In the genomic region with DNA sequence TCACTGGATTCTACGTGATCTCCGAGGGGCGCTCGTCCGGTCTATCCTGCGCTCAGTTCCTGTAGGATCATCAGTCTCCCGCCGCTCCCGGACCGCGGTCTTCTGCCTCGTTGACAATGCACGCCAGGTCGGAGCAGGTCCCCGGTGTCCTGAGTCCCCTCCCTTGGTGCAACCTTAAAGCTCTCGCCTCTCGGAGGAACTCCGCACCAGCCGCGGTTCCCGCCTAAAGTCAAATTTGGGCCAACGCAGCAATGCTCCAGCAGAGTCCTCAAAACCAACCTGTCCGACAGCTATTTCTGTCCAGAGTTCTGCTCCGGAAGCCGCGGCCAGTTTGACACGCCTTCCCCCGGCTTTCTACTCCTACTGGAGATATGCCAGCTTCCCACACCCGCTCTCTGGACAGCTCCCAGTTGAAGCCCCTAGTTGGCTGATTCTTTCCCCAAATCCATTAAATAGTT, we compare ENCODE assay signal across 8 mouse cellular contexts. TPM values are rescaled to one million over a fixed set of nuclear protein-coding genes. Genes with fewer than 3 reads are reported as not detected.
A peak's percentile ranks its signal among the peaks of the same experiment; 100 is the strongest.
DNase-seq lines count a peak whose midpoint lies in the region; ATAC-seq lines count a peak whose summit lies in the region.

Gene Mlkl, minus strand, starts transcription at position 288 of the 458 bp plus-strand sequence.

- H3K36me3 ChIP-seq in embryonic facial prominence, embryonic 11.5 days (replicated peaks; ENCODE audit: control insufficient read depth, insufficient read depth, low read depth, low read length), result no peaks in the 10 kb centered on the region
- H3K36me3 ChIP-seq in heart, embryonic 12.5 days, result no peaks in the 10 kb centered on the region
- H3K36me3 ChIP-seq in kidney, embryonic 16.5 days (ENCODE audit: insufficient read depth, low read length), result no peaks in the 10 kb centered on the region

- no peak within 1 kb of the TSS for H3K27ac ChIP-seq in embryonic facial prominence, embryonic 11.5 days (replicated peaks; ENCODE audit: low read depth, low read length)
- H3K27ac ChIP-seq in heart, embryonic 12.5 days (ENCODE audit: poor library complexity, severe bottlenecking), result no peak within 1 kb of the TSS
- no peak within 1 kb of the TSS for H3K27ac ChIP-seq in kidney, embryonic 16.5 days (ENCODE audit: low read length)

- peak within 1 kb of the TSS; percentile 33 for H3K4me3 ChIP-seq in embryonic facial prominence, embryonic 11.5 days (ENCODE audit: low read depth, low read length)
- peak within 1 kb of the TSS; percentile 48 for H3K4me3 ChIP-seq in heart, embryonic 12.5 days
- peak within 1 kb of the TSS; percentile 58 for H3K4me3 ChIP-seq in kidney, embryonic 16.5 days (ENCODE audit: low read length)

- peak within 1 kb of the TSS; percentile 66 for H3K4me2 ChIP-seq in embryonic facial prominence, embryonic 11.5 days (ENCODE audit: low read depth, low read length)
- peak within 1 kb of the TSS; percentile 79 for H3K4me2 ChIP-seq in heart, embryonic 12.5 days
- peak within 1 kb of the TSS; percentile 95 for H3K4me2 ChIP-seq in kidney, embryonic 16.5 days (replicated peaks; ENCODE audit: low read depth, low read length)

- peak; percentile 4 for DNase-seq in right cerebral cortex, postnatal 4 days
- no peak for DNase-seq in right cerebral cortex, postnatal 36 days (ENCODE audit: low spot score in 2 of 2)
- peak; percentile 55 for DNase-seq in embryonic facial prominence, embryonic 11.5 days (ENCODE audit: low spot score)
- peak; percentile 65 to 70 for DNase-seq in lung, postnatal 4 days
- DNase-seq in retina, postnatal 1 day, result peak; percentile 64
- DNase-seq in frontal cortex, postnatal 36 days (ENCODE audit: low spot score in 2 of 2), result no peak

- peaks cover 6% of the 10 kb centered on the region; the same call in 1 of the 2 replicates for H3K27me3 ChIP-seq in embryonic facial prominence, embryonic 11.5 days (ENCODE audit: control insufficient read depth, insufficient read depth, low read length)
- peaks cover 9% of the 10 kb centered on the region for H3K27me3 ChIP-seq in heart, embryonic 12.5 days (replicated peaks)
- H3K27me3 ChIP-seq in kidney, embryonic 16.5 days (ENCODE audit: insufficient read depth, low read length), result no peaks in the 10 kb centered on the region

- 0 out of 2 replicates have a peak, but pooled peaks cover 2% of the 10 kb centered on the region for H3K4me1 ChIP-seq in embryonic facial prominence, embryonic 11.5 days (ENCODE audit: control insufficient read depth, insufficient read depth, low read length)
- H3K4me1 ChIP-seq in heart, embryonic 12.5 days (replicated peaks), result no peaks in the 10 kb centered on the region
- peaks cover 8% of the 10 kb centered on the region for H3K4me1 ChIP-seq in kidney, embryonic 16.5 days (ENCODE audit: insufficient read depth, low read length)

- H3K9ac ChIP-seq in embryonic facial prominence, embryonic 11.5 days (replicated peaks; ENCODE audit: low read length), result no peak within 1 kb of the TSS; the same call in none of the 2 replicates
- H3K9ac ChIP-seq in heart, embryonic 12.5 days, result peak within 1 kb of the TSS; percentile 16
- H3K9ac ChIP-seq in kidney, embryonic 16.5 days (replicated peaks; ENCODE audit: low read length), result peak within 1 kb of the TSS; percentile 64

- no peak for ATAC-seq in embryonic facial prominence, embryonic 11.5 days (replicated peaks; ENCODE audit: insufficient number of reproducible peaks, low FRiP score, low TSS enrichment, low read depth)
- peak; percentile 64; the same call in 1 of the 2 replicates for ATAC-seq in heart, embryonic 12.5 days (ENCODE audit: insufficient number of reproducible peaks, low FRiP score)
- peak; percentile 70 for ATAC-seq in kidney, embryonic 16.5 days (ENCODE audit: low FRiP score, low TSS enrichment)

- under 1% methylated on average over 29 of the region's 29 CpGs for WGBS in embryonic facial prominence, embryonic 11.5 days
- under 1% methylated on average over 29 of the region's 29 CpGs for WGBS in heart, embryonic 12.5 days
- WGBS in kidney, embryonic 16.5 days, result under 1% methylated on average over 29 of the region's 29 CpGs

- no peaks in the 10 kb centered on the region for H3K9me3 ChIP-seq in embryonic facial prominence, embryonic 11.5 days (replicated peaks; ENCODE audit: control insufficient read depth, low read length)
- no peaks in the 10 kb centered on the region for H3K9me3 ChIP-seq in heart, embryonic 12.5 days (replicated peaks)
- no peaks in the 10 kb centered on the region for H3K9me3 ChIP-seq in kidney, embryonic 16.5 days (ENCODE audit: low read length)

RNA-seq across cellular contexts. Expression of gene Mlkl, which starts in this region (rescaled TPM):
- polyA plus RNA-seq in embryonic facial prominence, embryonic 11.5 days (2014; fragmentation: Nextera tagmentation; extraction: Ambion mirVana), result 0.14 and 0.82 TPM in 2 replicates
- 1.8 and 2.3 TPM in 2 replicates for polyA plus RNA-seq in heart, embryonic 12.5 days (2016; fragmentation: Nextera tagmentation; extraction: Ambion mirVana)
- polyA plus RNA-seq in kidney, embryonic 16.5 days (2015; fragmentation: Nextera tagmentation; extraction: Ambion mirVana), result 1.8 and 2.5 TPM in 2 replicates

Comparison
In these comparisons a context has a peak if more than half of its experiments do, and no peak if none do; other contexts are left out.
1. DNase-seq: peak in right cerebral cortex, postnatal 4 days (single experiment), lung, postnatal 4 days (2 of 2) and retina, postnatal 1 day (single experiment); none in right cerebral cortex, postnatal 36 days (0 of 2) and frontal cortex, postnatal 36 days (0 of 2).
2. Peak in DNase-seq, H3K4me3 ChIP-seq and H3K4me2 ChIP-seq in embryonic facial prominence, embryonic 11.5 days; RNA of the gene not detected or under 1 TPM.
3. Peak in every context shown above with its lines, with median percentiles within 50 percentile points of each other: H3K4me2 ChIP-seq and H3K4me3 ChIP-seq.